ENCODE assay signal across 15 mouse cellular contexts in the genomic region with DNA sequence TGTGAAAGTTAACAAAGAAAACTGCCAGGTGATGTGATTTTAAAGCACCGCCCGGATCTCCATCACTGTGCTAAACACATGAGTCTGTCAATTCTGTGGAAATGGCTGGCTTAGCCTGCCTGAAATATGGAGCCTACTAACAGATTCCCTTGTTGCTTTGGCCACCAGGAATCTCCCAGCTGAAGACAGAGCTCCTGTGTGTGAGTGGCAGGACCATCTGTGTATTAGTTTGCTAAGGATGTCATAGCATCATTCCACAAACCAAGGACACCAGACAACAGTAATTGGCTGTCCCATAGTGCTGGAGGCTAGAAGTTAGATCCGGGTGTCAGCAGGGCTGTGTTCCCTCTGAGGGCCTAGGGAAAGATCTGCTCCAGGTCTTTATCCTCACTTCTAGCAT.
"Had no signal": no experiment of that assay in that cellular context is flagged by ENCODE, and none has a peak within 500 bp of the region (broad histone marks: within the 10 kb centered on the region; RNA-seq: fewer than 3 reads in every experiment).

No protein-coding gene starts in this region.

- H3K36me3 ChIP-seq: neural tube, embryonic 13.5 days; neural tube, embryonic 15.5 days; stomach, embryonic 15.5 days had no signal

- H3K4me3 ChIP-seq: neural tube, embryonic 13.5 days; neural tube, embryonic 15.5 days; stomach, embryonic 15.5 days had no signal

- H3K4me2 ChIP-seq: neural tube, embryonic 13.5 days; neural tube, embryonic 15.5 days; stomach, embryonic 15.5 days had no signal

- DNase-seq: retina, postnatal 1 day; right cerebral cortex, adult 18-20 months; right cerebral cortex, postnatal 14 days; right cerebral cortex, postnatal 25 days; right cerebral cortex, postnatal 4 days; spleen, adult 18-20 months; thymus, adult 18-20 months; thymus, adult 2 months; thymus, postnatal 14 days; thymus, postnatal 25 days; thymus, postnatal 36 days; thymus, postnatal 4 days had no signal

- H3K27me3 ChIP-seq: neural tube, embryonic 13.5 days; neural tube, embryonic 15.5 days; stomach, embryonic 15.5 days had no signal
